Mouse (Mus musculus) neural tube, embryonic 13.5 days (tissue): ENCODE measurements at regions not wholly inside any gene's neighbourhood (a gene's known extent, or its start where the extent isn't known, plus 50 kb on each side); places are given as distances from the start of the nearest gene placed in this dataset.
A peak's percentile ranks its signal among the peaks of the same experiment; 100 is the strongest.

Experiments used
- ATAC-seq: fragments of 200-750 bp; cut with Nextera tagmentation; 2 replicates; pipeline ENCODE4 v1.8.0; 2017; ENCODE audit warnings: low read depth, mild to moderate bottlenecking, moderate TSS enrichment, moderate library complexity
- H3K27ac ChIP-seq: fragments of 300-500 bp; sonication (generic); replicated peaks from 2 replicates; pipeline ENCODE4 v1.5.1; 2015; ENCODE audit warnings: moderate library complexity, mild to moderate bottlenecking, inconsistent platforms
- H3K27me3 ChIP-seq: fragments of 300-500 bp; sonication (generic); 2 replicates; pipeline ENCODE4 v1.6.1; 2015; ENCODE audit warnings: mild to moderate bottlenecking, inconsistent platforms
- H3K36me3 ChIP-seq: fragments of 300-500 bp; sonication (generic); 2 replicates; pipeline ENCODE4 v1.6.1; 2015; ENCODE audit warnings: mild to moderate bottlenecking, inconsistent platforms
- H3K4me1 ChIP-seq: fragments of 300-500 bp; sonication (generic); replicated peaks from 2 replicates; pipeline ENCODE4 v1.6.1; 2015; ENCODE audit warnings: inconsistent platforms
- H3K4me2 ChIP-seq: fragments of 300-500 bp; sonication (generic); 2 replicates; pipeline ENCODE4 v1.6.1; 2015; ENCODE audit warnings: inconsistent platforms, mild to moderate bottlenecking, moderate library complexity
- H3K4me3 ChIP-seq: fragments of 300-500 bp; sonication (generic); 2 replicates; pipeline ENCODE4 v1.5.1; 2015; ENCODE audit warnings: mild to moderate bottlenecking, inconsistent platforms
- H3K9ac ChIP-seq: fragments of 300-500 bp; sonication (generic); 2 replicates; pipeline ENCODE4 v1.6.1; 2015; ENCODE audit warnings: moderate library complexity, mild to moderate bottlenecking, inconsistent platforms
- H3K9me3 ChIP-seq: fragments of 300-500 bp; sonication (generic); 2 replicates; pipeline ENCODE4 v1.6.1; 2016; ENCODE audit warnings: inconsistent platforms
- WGBS: fragments of 180-500 bp; shearing (Covaris S2); methylation state at CpG from one replicate; pipeline ENCODE4 v1.1.7; 2015; 5-methylcytosine and 5-hydroxymethylcytosine counted together

GRCm38 (mm10) chr14:14599990-14600389 is 102.1 kb upstream of the Slc4a7 start:
- Histone ChIP-seq H3K4me3 (no peak overlapping the region), H3K27ac (no peak overlapping the region), H3K4me1 (peaks cover 4% of the 10 kb centered on the region; the same call in 1 of the 2 replicates), H3K27me3 (no peaks in the 10 kb centered on the region), H3K9ac (no peak overlapping the region), H3K36me3 (no peaks in the 10 kb centered on the region), H3K9me3 (no peaks in the 10 kb centered on the region), H3K4me2 (no peak overlapping the region)
- 79% methylated on average over 6 of the region's 6 CpGs for WGBS
- no peak for ATAC-seq

- WGBS: 86% methylated on average over 1 of the region's 1 CpGs
- Histone ChIP-seq H3K9ac (no peak overlapping the region), H3K36me3 (no peaks in the 10 kb centered on the region), H3K4me2 (no peak overlapping the region), H3K27ac (no peak overlapping the region), H3K9me3 (no peaks in the 10 kb centered on the region), H3K4me1 (peaks cover 4% of the 10 kb centered on the region; the same call in 1 of the 2 replicates), H3K4me3 (no peak overlapping the region), H3K27me3 (no peaks in the 10 kb centered on the region)
- no peak for ATAC-seq
Observed at GRCm38 (mm10) chr14:14603439-14603838, 98.6 kb upstream of the Slc4a7 start.

GRCm38 (mm10) chr14:14607074-14607473 is 95.0 kb upstream of the Slc4a7 start:
- Histone ChIP-seq H3K36me3 (no peaks in the 10 kb centered on the region), H3K4me2 (no peak overlapping the region), H3K27ac (no peak overlapping the region), H3K4me1 (no peaks in the 10 kb centered on the region), H3K27me3 (no peaks in the 10 kb centered on the region), H3K4me3 (no peak overlapping the region), H3K9me3 (no peaks in the 10 kb centered on the region), H3K9ac (no peak overlapping the region)
- ATAC-seq: no peak
- 93% methylated on average over 3 of the region's 3 CpGs for WGBS

GRCm38 (mm10) chr14:14612245-14612644 is 89.8 kb upstream of the Slc4a7 start:
- no peaks in the 10 kb centered on the region for H3K4me1 ChIP-seq
- no peak for ATAC-seq
- no peaks in the 10 kb centered on the region for H3K27me3 ChIP-seq
- H3K4me2 ChIP-seq: no peak overlapping the region
- H3K9ac ChIP-seq: no peak overlapping the region
- no peaks in the 10 kb centered on the region for H3K9me3 ChIP-seq
- H3K36me3 ChIP-seq: no peaks in the 10 kb centered on the region
- no peak overlapping the region for H3K4me3 ChIP-seq
- 62% methylated on average over 3 of the region's 3 CpGs for WGBS
- H3K27ac ChIP-seq: no peak overlapping the region

- Histone ChIP-seq H3K9me3 (no peaks in the 10 kb centered on the region), H3K4me3 (no peak overlapping the region), H3K27ac (no peak overlapping the region), H3K27me3 (no peaks in the 10 kb centered on the region), H3K36me3 (no peaks in the 10 kb centered on the region), H3K4me1 (no peaks in the 10 kb centered on the region), H3K9ac (no peak overlapping the region), H3K4me2 (no peak overlapping the region)
- ATAC-seq: no peak
- WGBS: 84% methylated on average over 5 of the region's 5 CpGs
Observed at GRCm38 (mm10) chr14:14620316-14620715, 81.8 kb upstream of the Slc4a7 start.

- Histone ChIP-seq H3K4me1 (peaks cover 14% of the 10 kb centered on the region), H3K36me3 (no peaks in the 10 kb centered on the region), H3K4me3 (no peak overlapping the region), H3K9me3 (no peaks in the 10 kb centered on the region), H3K4me2 (no peak overlapping the region), H3K27me3 (0 out of 2 replicates have a peak, but pooled peaks cover 6% of the 10 kb centered on the region), H3K9ac (no peak overlapping the region), H3K27ac (no peak overlapping the region)
- 81% methylated on average over 1 of the region's 1 CpGs for WGBS
- ATAC-seq: no peak
Observed at GRCm38 (mm10) chr14:14628673-14629072, 73.4 kb upstream of the Slc4a7 start.

- no peaks in the 10 kb centered on the region for H3K36me3 ChIP-seq
- no peak overlapping the region for H3K4me2 ChIP-seq
- H3K4me1 ChIP-seq: peaks cover 16% of the 10 kb centered on the region
- no peak overlapping the region for H3K4me3 ChIP-seq
- no peaks in the 10 kb centered on the region for H3K9me3 ChIP-seq
- H3K9ac ChIP-seq: no peak overlapping the region
- ATAC-seq: no peak
- H3K27ac ChIP-seq: no peak overlapping the region
- 0 out of 2 replicates have a peak, but pooled peaks cover 6% of the 10 kb centered on the region for H3K27me3 ChIP-seq
- WGBS: 35% methylated on average over 6 of the region's 6 CpGs
Observed at GRCm38 (mm10) chr14:14631750-14632149, 70.3 kb upstream of the Slc4a7 start.

GRCm38 (mm10) chr14:14632471-14632870 is 69.6 kb upstream of the Slc4a7 start:
- peak; percentile 72 for ATAC-seq
- Histone ChIP-seq H3K9ac (0 out of 2 replicates have a peak overlapping the region, but pooled peaks have one; percentile 49), H3K9me3 (no peaks in the 10 kb centered on the region), H3K4me1 (peaks cover 16% of the 10 kb centered on the region), H3K27me3 (0 out of 2 replicates have a peak, but pooled peaks cover 6% of the 10 kb centered on the region), H3K4me2 (peak overlapping the region; percentile 51), H3K4me3 (peak overlapping the region; percentile 24), H3K27ac (no peak overlapping the region), H3K36me3 (no peaks in the 10 kb centered on the region)
- WGBS: 3% methylated on average over 15 of the region's 15 CpGs

GRCm38 (mm10) chr14:14632951-14633931 is 68.8 kb upstream of the Slc4a7 start:
- no peaks in the 10 kb centered on the region for H3K9me3 ChIP-seq
- 9% methylated on average over 22 of the region's 22 CpGs for WGBS
- peaks cover 16% of the 10 kb centered on the region for H3K4me1 ChIP-seq
- peak overlapping the region; percentile 49 for H3K9ac ChIP-seq
- H3K36me3 ChIP-seq: no peaks in the 10 kb centered on the region
- peak overlapping the region; percentile 24 for H3K4me3 ChIP-seq
- H3K27ac ChIP-seq: no peak overlapping the region
- H3K4me2 ChIP-seq: peak overlapping the region; percentile 51
- 0 out of 2 replicates have a peak, but pooled peaks cover 6% of the 10 kb centered on the region for H3K27me3 ChIP-seq
- peak; percentile 43; the same call in 1 of the 2 replicates for ATAC-seq

GRCm38 (mm10) chr14:14634021-14634420 is 68.1 kb upstream of the Slc4a7 start:
- no peaks in the 10 kb centered on the region for H3K9me3 ChIP-seq
- H3K4me1 ChIP-seq: peaks cover 16% of the 10 kb centered on the region
- no peak overlapping the region for H3K4me2 ChIP-seq
- ATAC-seq: no peak
- no peak overlapping the region for H3K4me3 ChIP-seq
- 41% methylated on average over 2 of the region's 2 CpGs for WGBS
- 0 out of 2 replicates have a peak, but pooled peaks cover 6% of the 10 kb centered on the region for H3K27me3 ChIP-seq
- no peak overlapping the region for H3K27ac ChIP-seq
- H3K9ac ChIP-seq: no peak overlapping the region
- H3K36me3 ChIP-seq: no peaks in the 10 kb centered on the region

- 80% methylated on average over 7 of the region's 7 CpGs for WGBS
Observed at GRCm38 (mm10) chr14:14639102-14640015, 62.7 kb upstream of the Slc4a7 start.

GRCm38 (mm10) chr14:14640023-14640441 is 62.0 kb upstream of the Slc4a7 start:
- H3K9me3 ChIP-seq: no peaks in the 10 kb centered on the region
- H3K4me2 ChIP-seq: no peak overlapping the region
- H3K27me3 ChIP-seq: no peaks in the 10 kb centered on the region
- ATAC-seq: no peak
- 59% methylated on average over 3 of the region's 3 CpGs for WGBS
- H3K36me3 ChIP-seq: no peaks in the 10 kb centered on the region
- no peak overlapping the region for H3K9ac ChIP-seq
- no peak overlapping the region for H3K27ac ChIP-seq
- H3K4me3 ChIP-seq: no peak overlapping the region
- no peaks in the 10 kb centered on the region for H3K4me1 ChIP-seq

More at GRCm38 (mm10) chr14:14639102-14640015, 62.7 kb upstream of the Slc4a7 start:
- ATAC-seq: no peak
- Histone ChIP-seq H3K27ac (no peak overlapping the region), H3K27me3 (no peaks in the 10 kb centered on the region), H3K36me3 (no peaks in the 10 kb centered on the region), H3K9me3 (no peaks in the 10 kb centered on the region), H3K9ac (no peak overlapping the region), H3K4me1 (no peaks in the 10 kb centered on the region), H3K4me3 (no peak overlapping the region), H3K4me2 (no peak overlapping the region)
